Mouse (Mus musculus) spleen, adult 2 months (tissue): ENCODE results near the gene Umodl1. TPM values are rescaled to one million over a fixed set of nuclear protein-coding genes. Genes with fewer than 3 reads are reported as not detected.

Experiments used
- DNase-seq, 2 experiments: peaks; one replicate each; pipeline versions ENCODE4 v3.0.0 to v3.0.0-alpha.2; 2012 to 2021; ENCODE audit warnings: low spot score in 2 of 2, low read depth in 1 of 2
- H3K27ac ChIP-seq: fragments of 200-500 bp; 2 replicates; pipeline ENCODE4 v1.5.1; 2012; ENCODE audit warnings: low read length, inconsistent platforms; ENCODE audit not compliant: insufficient read depth
- H3K27me3 ChIP-seq: fragments of 200-500 bp; 2 replicates; pipeline ENCODE4 v1.6.1; 2012; ENCODE audit warnings: mild to moderate bottlenecking, moderate library complexity, low read length, inconsistent platforms; ENCODE audit not compliant: control insufficient read depth, insufficient read depth
- H3K36me3 ChIP-seq: fragments of 200-500 bp; 2 replicates; pipeline ENCODE4 v1.6.1; 2012; ENCODE audit warnings: mild to moderate bottlenecking, low read length, inconsistent platforms; ENCODE audit not compliant: control insufficient read depth, insufficient read depth
- H3K4me1 ChIP-seq: fragments of 200-500 bp; 2 replicates; pipeline ENCODE4 v1.6.1; 2011; ENCODE audit warnings: inconsistent platforms; ENCODE audit not compliant: control insufficient read depth, insufficient read depth, insufficient read length
- H3K4me3 ChIP-seq: fragments of 200-500 bp; 2 replicates; pipeline ENCODE4 v1.5.1; 2011; ENCODE audit warnings: mild to moderate bottlenecking, inconsistent platforms; ENCODE audit not compliant: insufficient read depth, insufficient read length; ENCODE audit errors: extremely low read depth
- CTCF ChIP-seq: fragments of 200-500 bp; IDR thresholded peaks from 2 replicates; pipeline ENCODE4 v1.5.1; 2011; ENCODE audit warnings: mild to moderate bottlenecking, inconsistent platforms; ENCODE audit not compliant: insufficient read depth, insufficient read length, insufficient replicate concordance; ENCODE audit errors: extremely low read depth
- POLR2A ChIP-seq: fragments of 200-500 bp; IDR thresholded peaks from 2 replicates; pipeline ENCODE4 v1.6.1; 2011; ENCODE audit warnings: low read depth, low read length, inconsistent platforms
- WGBS: fragments of 180-500 bp; shearing (Covaris S2); methylation state at CpG from one replicate; pipeline ENCODE4 v1.1.7; 2018; 5-methylcytosine and 5-hydroxymethylcytosine counted together
- polyA plus RNA-seq: library from polyadenylated mRNA; depleted of rRNA; stranded (reverse); fragments of >200 nt; gene quantifications from 2 replicates; pipeline ENCODE4 v1.2.3, GENCODE M21; 2012

Umodl1 gene
- polyA plus RNA-seq, 1 experiment: not detected

DNA sequence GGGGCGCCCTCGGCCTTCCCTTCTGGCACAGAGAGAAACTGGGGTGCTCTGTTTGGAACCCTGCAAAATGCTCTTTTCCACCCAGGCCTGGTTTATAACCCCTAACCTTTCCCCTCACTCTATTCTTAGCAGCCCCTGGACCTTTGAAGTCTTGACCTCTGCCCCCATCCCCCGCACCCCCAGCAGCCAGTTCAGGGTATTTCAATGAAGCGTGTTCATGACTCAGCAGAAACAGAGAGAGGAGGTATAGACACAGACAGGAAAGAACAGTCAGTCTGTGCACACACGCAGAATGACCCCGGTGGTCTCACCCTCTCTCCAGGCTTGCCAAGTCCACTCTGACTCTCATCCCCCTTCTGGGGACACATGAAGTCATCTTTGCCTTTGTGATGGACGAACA, 23.6 kb upstream of the Umodl1 start:
- Histone ChIP-seq H3K36me3 (no peaks in the 10 kb centered on the region), H3K27ac (no peak overlapping the region), H3K27me3 (no peaks in the 10 kb centered on the region), H3K4me1 (no peaks in the 10 kb centered on the region), H3K4me3 (no peak overlapping the region)
- DNase-seq: no peak
- no peak for TF ChIP-seq POLR2A
- TF ChIP-seq CTCF: no peak
- 65% methylated on average over 7 of the region's 7 CpGs for WGBS

- TF ChIP-seq CTCF (no peak), POLR2A (no peak)
- 87% methylated on average over 5 of the region's 5 CpGs for WGBS
These were observed 21.6 kb upstream of the Umodl1 start for GRCm38 (mm10) chr17:30932836-30933235.

DNA sequence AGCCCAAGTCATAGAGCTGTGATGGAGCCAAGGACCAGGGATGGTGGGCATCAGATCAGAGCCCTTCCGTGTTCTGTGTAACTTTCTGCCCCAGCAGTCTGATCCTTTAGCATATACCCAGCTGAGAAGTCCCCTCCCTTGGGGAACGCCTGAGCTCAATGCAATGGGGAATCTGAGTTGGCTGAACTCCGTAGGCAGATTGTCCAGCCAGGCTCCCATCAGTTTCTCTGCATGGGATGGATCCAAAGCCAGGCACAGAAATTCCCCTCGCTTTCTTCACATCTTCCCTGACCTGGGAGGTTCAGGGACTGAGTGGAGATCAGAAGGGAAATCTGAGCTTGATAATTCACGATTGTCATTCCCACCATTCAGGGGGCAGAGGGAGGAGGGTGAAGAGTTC, 19.1 kb upstream of the Umodl1 start:
- Histone ChIP-seq H3K4me1 (no peaks in the 10 kb centered on the region), H3K4me3 (no peak overlapping the region), H3K27me3 (no peaks in the 10 kb centered on the region), H3K27ac (no peak overlapping the region), H3K36me3 (no peaks in the 10 kb centered on the region)
- DNase-seq: no peak
- TF ChIP-seq CTCF: no peak
- TF ChIP-seq POLR2A: no peak
- WGBS: 74% methylated on average over 5 of the region's 5 CpGs

More at GRCm38 (mm10) chr17:30932836-30933235, 21.6 kb upstream of the Umodl1 start:
- Histone ChIP-seq H3K36me3 (no peaks in the 10 kb centered on the region), H3K4me1 (no peaks in the 10 kb centered on the region), H3K27ac (no peak overlapping the region), H3K4me3 (no peak overlapping the region), H3K27me3 (no peaks in the 10 kb centered on the region)
- no peak for DNase-seq

DNA sequence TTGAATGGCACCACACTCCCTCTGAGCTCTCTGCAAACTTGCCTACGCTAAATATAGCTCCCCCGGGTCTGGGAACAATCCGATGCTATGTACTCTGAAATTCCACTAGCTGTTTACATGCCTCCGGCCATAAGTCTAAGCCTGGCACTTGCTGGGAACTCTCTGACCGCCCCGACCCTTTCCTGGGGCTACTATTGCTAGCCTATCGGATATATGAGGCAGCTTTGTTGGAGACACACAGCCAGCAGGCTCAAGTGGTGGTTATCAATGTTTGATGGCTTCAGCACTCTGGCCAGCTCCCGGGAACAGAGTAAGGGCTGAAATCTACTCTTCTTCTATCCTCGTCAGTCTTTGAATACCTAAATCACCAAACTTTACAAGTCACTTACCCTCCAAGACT, 15.9 kb upstream of the Umodl1 start:
- Histone ChIP-seq H3K4me1 (no peaks in the 10 kb centered on the region), H3K36me3 (no peaks in the 10 kb centered on the region), H3K27me3 (no peaks in the 10 kb centered on the region), H3K27ac (no peak overlapping the region), H3K4me3 (no peak overlapping the region)
- 63% methylated on average over 9 of the region's 9 CpGs for WGBS
- TF ChIP-seq CTCF: no peak
- no peak for TF ChIP-seq POLR2A
- DNase-seq: no peak

DNA sequence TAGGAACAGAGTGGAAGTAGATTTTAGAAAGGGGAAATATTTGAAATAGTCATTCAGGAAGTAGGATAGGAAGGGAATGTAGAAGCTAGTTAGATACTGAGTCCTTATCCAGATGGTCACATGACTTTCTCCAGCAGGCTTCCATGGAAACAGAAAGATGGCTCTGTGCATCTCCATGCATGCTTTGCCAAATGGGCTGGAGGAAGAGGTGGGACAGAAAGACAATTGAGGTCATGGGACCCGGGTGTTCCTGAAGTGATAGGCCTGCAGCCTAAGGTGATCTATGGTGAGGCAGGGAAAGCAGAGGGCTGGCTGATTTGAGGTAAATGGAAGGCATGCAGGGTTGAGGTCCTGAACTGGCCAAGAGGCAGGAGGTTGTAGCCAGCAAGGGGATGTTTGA, 6.1 kb upstream of the Umodl1 start:
- no peak for TF ChIP-seq POLR2A
- TF ChIP-seq CTCF: no peak
- no peak for DNase-seq
- H3K27ac ChIP-seq: no peak overlapping the region
- no peaks in the 10 kb centered on the region for H3K4me1 ChIP-seq
- H3K4me3 ChIP-seq: no peak overlapping the region
- no peaks in the 10 kb centered on the region for H3K36me3 ChIP-seq
- no peaks in the 10 kb centered on the region for H3K27me3 ChIP-seq
- WGBS: 61% methylated on average over 1 of the region's 1 CpGs

DNA sequence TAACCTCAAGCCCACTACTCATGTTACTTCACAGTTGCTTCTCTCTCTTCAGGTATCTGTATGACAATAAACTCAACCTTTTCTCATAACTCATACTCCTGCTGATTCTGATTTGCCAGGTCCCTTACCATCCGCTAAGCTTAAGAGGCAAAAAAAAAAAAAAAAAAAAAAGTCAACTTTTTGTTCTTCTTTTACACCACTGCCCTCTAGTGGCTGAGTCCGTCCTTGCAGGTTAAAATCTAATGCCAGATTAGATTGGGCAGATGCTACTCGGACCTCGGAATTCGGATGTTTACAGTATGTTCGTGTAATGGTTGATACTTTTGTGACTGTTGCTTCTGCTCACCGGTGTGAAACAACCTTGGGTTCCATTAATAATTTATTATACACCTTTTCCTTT, 3.7 kb upstream of the Umodl1 start:
- WGBS: 3% methylated on average over 7 of the region's 7 CpGs

GRCm38 (mm10) chr17:30951600-30951999, 2.8 kb upstream of the Umodl1 start:
- 60% methylated on average over 8 of the region's 8 CpGs for WGBS
- H3K4me1 ChIP-seq: no peaks in the 10 kb centered on the region
- TF ChIP-seq POLR2A: no peak
- TF ChIP-seq CTCF: no peak
- DNase-seq: no peak
- H3K27ac ChIP-seq: no peak overlapping the region
- H3K27me3 ChIP-seq: no peaks in the 10 kb centered on the region
- no peak overlapping the region for H3K4me3 ChIP-seq
- no peaks in the 10 kb centered on the region for H3K36me3 ChIP-seq

More for the DNA sequence above, 3.7 kb upstream of the Umodl1 start:
- no peak overlapping the region for H3K4me3 ChIP-seq
- H3K27me3 ChIP-seq: no peaks in the 10 kb centered on the region
- TF ChIP-seq POLR2A (no peak), CTCF (no peak)
- no peak overlapping the region for H3K27ac ChIP-seq
- peak; percentile 27 to 48 for DNase-seq
- H3K4me1 ChIP-seq: no peaks in the 10 kb centered on the region
- no peaks in the 10 kb centered on the region for H3K36me3 ChIP-seq
